Mouse (Mus musculus) forebrain, embryonic 14.5 days (tissue): Measurements from ENCODE around the gene Accsl. TPM values are rescaled to one million over a fixed set of nuclear protein-coding genes. Genes with fewer than 3 reads are reported as not detected.

Experiments used
- ATAC-seq: fragments of 200-750 bp; cut with Nextera tagmentation; 2 replicates; pipeline ENCODE4 v1.8.0; 2017; ENCODE audit warnings: mild to moderate bottlenecking, moderate library complexity
- DNase-seq: peaks from one replicate; pipeline ENCODE4 v3.0.0-alpha.2; 2015; ENCODE audit warnings: low spot score
- H3K27ac ChIP-seq: fragments of 300-500 bp; sonication (generic); 2 replicates; pipeline ENCODE4 v1.5.1; 2014; ENCODE audit warnings: low read depth, mild to moderate bottlenecking, control low read depth, low read length, moderate library complexity
- H3K27me3 ChIP-seq: fragments of 300-500 bp; sonication (generic); replicated peaks from 2 replicates; pipeline ENCODE4 v1.6.1; 2014; ENCODE audit warnings: low read length, control low read depth, mixed read lengths; ENCODE audit not compliant: control insufficient read depth, insufficient read depth
- H3K36me3 ChIP-seq: fragments of 300-500 bp; sonication (generic); 2 replicates; pipeline ENCODE4 v1.6.1; 2014; ENCODE audit warnings: low read length, control low read depth; ENCODE audit not compliant: control insufficient read depth, insufficient read depth
- H3K4me1 ChIP-seq: fragments of 300-500 bp; sonication (generic); 2 replicates; pipeline ENCODE4 v1.6.1; 2014; ENCODE audit warnings: antibody characterized with exemption, low read length, control low read depth; ENCODE audit not compliant: control insufficient read depth, insufficient read depth
- H3K4me2 ChIP-seq: fragments of 300-500 bp; sonication (generic); 2 replicates; pipeline ENCODE4 v1.6.1; 2014; ENCODE audit warnings: mild to moderate bottlenecking, control low read depth, low read length
- H3K4me3 ChIP-seq: fragments of 300-500 bp; sonication (generic); 2 replicates; pipeline ENCODE4 v1.5.1; 2014; ENCODE audit warnings: low read depth, low read length, control low read depth
- H3K9ac ChIP-seq: fragments of 300-500 bp; sonication (generic); 2 replicates; pipeline ENCODE4 v1.6.1; 2014; ENCODE audit warnings: mild to moderate bottlenecking, low read length, control low read depth, moderate library complexity
- H3K9me3 ChIP-seq: fragments of 300-500 bp; sonication (generic); replicated peaks from 2 replicates; pipeline ENCODE4 v1.6.1; 2016; ENCODE audit warnings: low read length, control low read depth, mixed read lengths; ENCODE audit not compliant: control insufficient read depth
- WGBS: fragments of 180-500 bp; shearing (Covaris S2); extraction: QIAGEN DNeasy Blood & Tissue Kit; methylation state at CpG from one replicate; pipeline ENCODE4 v1.1.7; 2014; 5-methylcytosine and 5-hydroxymethylcytosine counted together
- polyA plus RNA-seq: library from polyadenylated mRNA; unstranded; fragments of >200 nt; fragmentation: Nextera tagmentation; extraction: Ambion mirVana; gene quantifications from 2 replicates; pipeline ENCODE4 v1.2.1, GENCODE M21; 2014

Accsl gene
- polyA plus RNA-seq, 1 experiment from 2014 or later: 0.71 TPM

DNA sequence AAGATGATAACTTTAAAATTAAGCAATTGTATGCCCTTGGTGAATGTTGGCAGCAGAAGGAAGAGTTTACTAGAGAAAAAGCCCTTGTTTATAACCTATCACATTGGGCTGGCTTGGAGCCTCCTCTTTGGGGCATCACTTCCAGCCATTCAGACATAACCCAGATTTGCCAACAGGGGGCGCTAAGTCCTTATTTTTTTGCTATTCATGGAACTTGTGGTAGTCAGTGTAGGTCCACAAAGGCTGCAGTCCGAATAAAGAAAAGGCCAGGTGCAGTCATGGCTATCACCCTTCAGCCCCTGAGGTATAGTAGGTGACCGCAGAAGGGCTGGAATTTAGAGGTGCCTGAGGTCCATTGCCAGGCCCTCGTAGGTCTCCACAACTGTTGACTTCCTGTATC is 1.9 kb upstream of the Accsl start:
- H3K4me2 ChIP-seq: no peak overlapping the region
- peak; percentile 85 for DNase-seq
- H3K27ac ChIP-seq: no peak overlapping the region
- H3K4me1 ChIP-seq: 0 out of 2 replicates have a peak, but pooled peaks cover 3% of the 10 kb centered on the region
- no peaks in the 10 kb centered on the region for H3K36me3 ChIP-seq
- no peaks in the 10 kb centered on the region for H3K27me3 ChIP-seq
- 38% methylated on average over 4 of the region's 4 CpGs for WGBS
- H3K9ac ChIP-seq: no peak overlapping the region
- no peak overlapping the region for H3K4me3 ChIP-seq
- ATAC-seq: peak; percentile 71
- no peaks in the 10 kb centered on the region for H3K9me3 ChIP-seq

DNA sequence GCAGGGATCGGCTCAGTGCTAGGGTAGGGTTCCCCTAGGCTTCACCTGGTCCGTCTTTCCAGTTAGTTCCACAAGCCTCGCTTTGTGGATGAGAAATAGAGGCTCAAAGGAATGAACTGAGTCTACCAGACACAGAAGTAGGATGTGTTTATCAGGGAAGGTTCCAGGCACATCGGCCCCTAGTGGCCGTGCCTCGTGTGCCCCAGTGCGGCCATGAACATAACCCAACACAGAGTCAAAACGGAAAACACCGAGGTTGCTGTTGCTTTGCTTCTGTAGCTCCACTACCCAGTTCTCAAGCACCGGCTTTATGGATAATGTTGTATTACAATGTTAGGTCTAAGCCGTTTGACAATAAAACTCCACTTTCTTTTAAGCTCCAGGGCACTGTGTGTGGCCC is 391 bp downstream of the Accsl start:
- Histone ChIP-seq H3K9me3 (no peaks in the 10 kb centered on the region), H3K9ac (no peak overlapping the region), H3K27me3 (no peaks in the 10 kb centered on the region), H3K4me2 (no peak overlapping the region), H3K27ac (no peak overlapping the region), H3K36me3 (no peaks in the 10 kb centered on the region), H3K4me1 (0 out of 2 replicates have a peak, but pooled peaks cover 3% of the 10 kb centered on the region), H3K4me3 (no peak overlapping the region)
- ATAC-seq: no peak
- no peak for DNase-seq
- 88% methylated on average over 11 of the region's 11 CpGs for WGBS

DNA sequence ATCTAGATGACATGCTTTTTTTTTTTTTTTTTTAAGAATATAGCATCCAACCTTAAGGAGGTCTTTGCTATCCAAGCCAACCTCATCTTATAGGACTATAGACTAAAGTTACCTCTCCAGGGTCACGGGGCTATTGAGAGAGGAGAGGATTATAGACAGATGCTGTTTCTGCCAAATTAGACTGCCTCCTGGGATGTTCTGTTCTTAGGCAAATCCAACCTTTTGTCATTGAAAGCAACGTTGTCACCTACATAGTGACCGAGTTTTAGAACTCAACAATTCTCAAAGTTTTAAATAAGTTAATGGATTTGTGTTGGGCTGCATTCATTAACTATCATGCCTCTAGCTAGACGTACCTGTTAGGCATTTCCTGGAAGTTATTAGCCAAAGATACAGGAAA is 5.7 kb downstream of the Accsl start:
- no peaks in the 10 kb centered on the region for H3K9me3 ChIP-seq
- DNase-seq (no peak), ATAC-seq (no peak)
- no peaks in the 10 kb centered on the region for H3K4me1 ChIP-seq
- no peak overlapping the region for H3K4me2 ChIP-seq
- H3K9ac ChIP-seq: no peak overlapping the region
- no peaks in the 10 kb centered on the region for H3K36me3 ChIP-seq
- no peaks in the 10 kb centered on the region for H3K27me3 ChIP-seq
- no peak overlapping the region for H3K27ac ChIP-seq
- WGBS: 55% methylated on average over 4 of the region's 4 CpGs
- H3K4me3 ChIP-seq: no peak overlapping the region

DNA sequence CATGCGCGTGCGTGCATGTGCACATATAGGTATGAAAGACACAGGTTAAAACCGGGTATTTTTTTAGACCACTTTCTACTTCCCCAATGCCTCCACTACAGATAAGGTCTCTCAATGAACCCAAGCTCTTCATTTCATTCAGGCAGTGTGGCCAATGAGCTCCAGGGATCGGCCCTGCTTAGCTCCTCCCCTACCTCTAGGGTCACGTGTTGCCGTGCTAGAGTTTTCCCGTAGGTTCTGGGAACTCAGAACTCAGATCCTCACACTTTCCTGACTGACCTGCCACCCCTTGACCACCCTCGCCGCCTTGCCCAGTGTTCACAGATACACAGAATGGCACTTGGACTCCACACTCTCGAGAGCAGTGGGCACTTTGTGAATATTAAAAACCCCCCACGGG is 10.1 kb downstream of the Accsl start:
- Histone ChIP-seq H3K4me3 (no peak overlapping the region), H3K9me3 (no peaks in the 10 kb centered on the region), H3K36me3 (no peaks in the 10 kb centered on the region), H3K9ac (no peak overlapping the region), H3K4me1 (no peaks in the 10 kb centered on the region), H3K27me3 (no peaks in the 10 kb centered on the region; the same call in 1 of the 2 replicates), H3K4me2 (no peak overlapping the region), H3K27ac (no peak overlapping the region)
- no peak for ATAC-seq
- 76% methylated on average over 12 of the region's 12 CpGs for WGBS
- no peak for DNase-seq

DNA sequence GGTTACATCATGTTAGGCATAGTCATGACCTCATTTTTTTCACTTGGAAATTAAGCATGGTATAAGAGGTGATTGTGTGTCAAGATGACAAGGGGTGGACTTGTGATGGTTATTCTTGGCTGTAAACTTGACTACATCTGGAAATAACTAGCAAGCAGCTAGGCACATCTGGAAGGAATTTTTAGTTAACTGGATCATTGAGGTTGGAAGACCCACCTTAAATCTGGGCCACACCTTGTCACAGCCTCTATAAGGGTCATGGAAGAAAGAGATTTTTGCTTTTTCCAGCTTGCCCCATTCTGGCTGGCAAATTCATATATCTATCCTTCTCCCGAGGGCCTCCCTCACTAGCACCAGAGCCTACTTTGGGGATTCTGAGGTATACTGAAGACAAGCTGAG is 17.7 kb downstream of the Accsl start:
- Histone ChIP-seq H3K9ac (no peak overlapping the region), H3K4me3 (no peak overlapping the region), H3K4me2 (no peak overlapping the region), H3K9me3 (no peaks in the 10 kb centered on the region), H3K36me3 (peaks cover 9% of the 10 kb centered on the region; the same call in 1 of the 2 replicates), H3K27me3 (no peaks in the 10 kb centered on the region; the same call in 1 of the 2 replicates), H3K4me1 (peaks cover 9% of the 10 kb centered on the region; the same call in 1 of the 2 replicates), H3K27ac (no peak overlapping the region)
- no peak for ATAC-seq
- WGBS: 97% methylated on average over 1 of the region's 1 CpGs
- no peak for DNase-seq

DNA sequence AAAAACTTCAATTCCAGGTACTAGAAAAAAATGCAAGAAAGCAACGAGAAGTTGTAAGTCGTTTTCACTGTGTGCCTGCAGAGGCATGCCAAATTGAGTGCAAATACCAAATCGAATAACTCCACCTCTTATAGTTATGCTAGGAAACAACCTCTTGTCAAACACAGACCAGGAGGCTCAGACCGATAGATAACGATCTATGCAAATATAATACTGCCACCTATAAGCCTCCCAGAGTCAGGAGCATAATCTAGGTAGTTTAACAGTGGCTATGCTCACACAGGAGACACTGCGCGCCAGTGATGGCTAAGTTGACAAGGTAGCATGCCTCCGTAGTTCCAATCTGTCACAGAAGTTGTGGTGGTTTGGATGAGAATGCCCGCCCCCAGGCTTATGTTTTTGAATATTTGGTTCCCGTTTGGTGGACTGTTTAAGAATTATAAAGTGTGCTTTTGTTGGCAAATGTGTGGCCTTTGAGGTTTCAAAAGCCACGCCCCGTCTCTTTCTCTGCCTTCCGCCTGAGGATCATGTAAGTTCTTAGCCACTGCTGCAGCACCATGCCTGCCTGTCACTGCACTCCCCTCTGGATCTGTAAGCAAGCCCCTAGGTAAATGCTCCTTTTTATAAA is 18.5 kb downstream of the Accsl start:
- Histone ChIP-seq H3K36me3 (peaks cover 13% of the 10 kb centered on the region), H3K9me3 (no peaks in the 10 kb centered on the region), H3K4me2 (peak overlapping the region; percentile 70), H3K9ac (0 out of 2 replicates have a peak overlapping the region, but pooled peaks have one; percentile 78), H3K4me1 (peaks cover 9% of the 10 kb centered on the region; the same call in 1 of the 2 replicates), H3K27me3 (no peaks in the 10 kb centered on the region; the same call in 1 of the 2 replicates), H3K27ac (no peak overlapping the region), H3K4me3 (peak overlapping the region; percentile 65; the same call in 1 of the 2 replicates)
- WGBS: 47% methylated on average over 13 of the region's 13 CpGs
- ATAC-seq: no peak
- DNase-seq: no peak

DNA sequence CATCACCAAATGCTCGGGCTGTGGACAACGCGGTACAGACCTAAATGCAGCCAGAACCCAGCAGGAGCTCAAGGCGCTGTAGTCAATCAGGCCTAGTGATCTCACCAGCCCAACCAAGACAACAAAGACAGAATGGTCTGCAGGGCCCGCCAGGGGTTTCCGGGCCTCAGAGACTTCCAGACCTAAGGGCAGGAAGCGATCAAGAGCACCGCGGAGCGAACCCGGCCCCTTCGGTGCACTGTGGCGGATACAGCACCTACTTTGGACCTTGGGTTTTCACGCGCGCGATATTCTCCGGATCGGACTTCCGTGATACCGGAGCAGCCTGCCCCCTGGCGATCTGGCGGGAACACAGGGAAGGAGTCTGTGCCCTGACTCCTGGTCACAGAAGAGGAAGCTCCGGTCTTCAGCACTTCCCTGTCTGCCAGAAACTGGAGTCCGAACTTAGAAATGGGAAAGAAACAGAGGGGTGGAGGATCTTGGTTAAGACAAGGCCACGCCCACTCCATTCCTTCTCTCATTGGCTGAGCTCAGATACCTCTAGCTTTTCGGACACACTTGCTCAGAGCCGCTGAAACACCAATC is 19.4 kb downstream of the Accsl start, which contains the start of gene Accs:
Accs (minus strand) TSS at position 439 of the 585 bp plus-strand sequence.
- Histone ChIP-seq H3K27ac (peak within 1 kb of the TSS; percentile 74), H3K4me3 (peak within 1 kb of the TSS; percentile 65), H3K36me3 (peaks cover 17% of the 10 kb centered on the region), H3K4me1 (peaks cover 9% of the 10 kb centered on the region; the same call in 1 of the 2 replicates), H3K4me2 (peak within 1 kb of the TSS; percentile 70), H3K9ac (peak within 1 kb of the TSS; percentile 78), H3K9me3 (no peaks in the 10 kb centered on the region), H3K27me3 (no peaks in the 10 kb centered on the region)
- under 1% methylated on average over 28 of the region's 28 CpGs for WGBS
- peak; percentile 89 for ATAC-seq
- DNase-seq: peak; percentile 91

DNA sequence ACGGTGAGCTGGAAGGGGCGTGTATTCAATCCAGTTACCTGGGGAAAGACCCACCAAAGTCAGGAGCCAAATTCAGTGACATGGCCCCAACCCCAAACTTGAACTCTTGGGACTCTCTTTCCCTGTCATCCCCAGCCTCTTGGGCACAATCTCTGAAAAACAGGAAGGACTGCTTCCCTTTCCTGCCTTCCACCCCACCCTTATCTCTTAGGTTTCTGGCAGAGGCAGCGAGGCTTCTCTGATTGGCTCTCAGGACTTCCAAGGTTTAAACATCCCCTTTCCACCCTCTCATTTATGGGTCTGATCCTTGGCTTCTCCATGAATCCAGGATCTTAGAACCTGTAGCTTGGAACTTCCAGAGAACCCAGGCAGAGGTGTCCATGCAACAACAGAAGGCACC is 27.6 kb downstream of the Accsl start:
- 98% methylated on average over 3 of the region's 3 CpGs for WGBS
- no peak for ATAC-seq
- peaks cover 73% of the 10 kb centered on the region for H3K36me3 ChIP-seq

DNA sequence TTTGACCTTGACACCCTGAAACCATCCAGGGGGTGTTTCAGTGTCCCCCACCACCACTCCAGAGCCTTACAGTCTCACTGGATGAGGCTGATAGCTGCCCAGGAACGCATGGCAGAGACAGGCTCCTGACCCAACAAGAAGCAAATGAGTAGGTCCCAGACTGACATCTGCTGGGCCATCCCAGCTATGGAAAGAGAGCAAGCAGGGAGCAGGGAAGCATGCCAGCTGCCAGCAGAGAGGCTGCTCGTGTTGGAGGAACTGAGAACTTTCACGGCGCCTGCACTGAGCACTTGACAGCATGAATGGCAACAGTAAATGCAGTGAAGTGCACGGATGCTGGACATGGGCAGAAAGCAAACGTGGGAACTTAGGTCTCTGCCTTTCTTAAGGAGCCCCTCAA is 28.8 kb downstream of the Accsl start:
- Histone ChIP-seq H3K36me3 (peaks cover 75% of the 10 kb centered on the region), H3K27ac (no peak overlapping the region), H3K27me3 (no peaks in the 10 kb centered on the region), H3K9me3 (no peaks in the 10 kb centered on the region), H3K9ac (no peak overlapping the region), H3K4me3 (no peak overlapping the region), H3K4me1 (no peaks in the 10 kb centered on the region), H3K4me2 (no peak overlapping the region)
- DNase-seq: no peak
- no peak for ATAC-seq
- 71% methylated on average over 6 of the region's 6 CpGs for WGBS

More for the DNA sequence above, 27.6 kb downstream of the Accsl start:
- no peak overlapping the region for H3K4me2 ChIP-seq
- no peak overlapping the region for H3K4me3 ChIP-seq
- no peak overlapping the region for H3K9ac ChIP-seq
- no peaks in the 10 kb centered on the region for H3K4me1 ChIP-seq
- no peak for DNase-seq
- H3K9me3 ChIP-seq: no peaks in the 10 kb centered on the region
- H3K27me3 ChIP-seq: no peaks in the 10 kb centered on the region
- no peak overlapping the region for H3K27ac ChIP-seq
